Mouse (Mus musculus) G1E (cell line): ENCODE results near the gene Fbxo24. TPM values are rescaled to one million over a fixed set of nuclear protein-coding genes. Genes with fewer than 3 reads are reported as not detected.

Source experiments
- ATAC-seq: 2 replicates; pipeline ENCODE4 v1.8.0; 2016; ENCODE audit warnings: mild to moderate bottlenecking; ENCODE audit not compliant: insufficient number of reproducible peaks, poor library complexity, low FRiP score, severe bottlenecking; ENCODE audit errors: extremely low read depth
- DNase-seq: peaks from one replicate; pipeline ENCODE4 v3.0.0; 2012; ENCODE audit warnings: low spot score
- H3K27me3 ChIP-seq: 2 replicates; pipeline ENCODE4 v1.6.1; 2012; ENCODE audit warnings: mild to moderate bottlenecking, low read length, inconsistent platforms; ENCODE audit not compliant: insufficient read depth
- H3K36me3 ChIP-seq: replicated peaks from 2 replicates; pipeline ENCODE3; 2012; ENCODE audit warnings: mild to moderate bottlenecking, inconsistent platforms
- H3K4me1 ChIP-seq: 2 replicates; pipeline ENCODE4 v1.6.1; 2012; ENCODE audit warnings: low read depth, low read length, inconsistent platforms, mixed read lengths; ENCODE audit not compliant: insufficient read depth
- H3K4me3 ChIP-seq: 2 replicates; pipeline ENCODE4 v1.5.1; 2012; ENCODE audit warnings: low read depth, mild to moderate bottlenecking, inconsistent platforms, low read length, moderate library complexity, mixed read lengths
- H3K9me3 ChIP-seq: replicated peaks from 2 replicates; pipeline ENCODE4 v1.6.1; 2012; ENCODE audit warnings: inconsistent platforms
- CTCF ChIP-seq: IDR thresholded peaks from 2 replicates; pipeline ENCODE4 v1.5.1; 2012; ENCODE audit warnings: low read depth, low read length, inconsistent platforms, mixed read lengths
- GATA1 ChIP-seq: IDR thresholded peaks from 2 replicates; pipeline ENCODE4 v1.6.1; 2012; ENCODE audit warnings: borderline replicate concordance, low read length, inconsistent platforms, mixed read lengths
- GATA2 ChIP-seq: IDR thresholded peaks from 2 replicates; pipeline ENCODE4 v1.6.1; 2012; ENCODE audit warnings: low read depth, low read length, inconsistent platforms, borderline replicate concordance
- POLR2AphosphoS5 ChIP-seq: IDR thresholded peaks from 2 replicates; pipeline ENCODE4 v1.6.1; 2012; ENCODE audit warnings: low read depth, low read length, inconsistent platforms; ENCODE audit not compliant: insufficient replicate concordance
- TAL1 ChIP-seq: conservative IDR thresholded peaks from 2 replicates; pipeline ENCODE4 v1.6.1; 2012; ENCODE audit warnings: low read depth, low read length, inconsistent platforms, mixed read lengths
- polyA plus RNA-seq: library from polyadenylated mRNA; stranded (reverse); fragments of >175 nt; gene quantifications from 2 replicates; pipeline ENCODE4 v1.2.3, GENCODE M21; 2012
- total RNA-seq, 2 experiments: library from RNA; stranded (forward) in 1 of 2; stranded (reverse) in 1 of 2; fragments of 200-1000 nt in 1 of 2; fragments of >200 nt in 1 of 2; fragmentation: Nextera tagmentation in 1 of 2; gene quantifications; 2 replicates each; pipeline ENCODE4 v1.2.3; 2014 to 2017

The Fbxo24 gene
- total RNA-seq (2014; fragmentation: Nextera tagmentation) (not detected in 2 replicates), total RNA-seq (2017) (0.06 and 0.11 TPM in 2 replicates), polyA plus RNA-seq (0.05 and 0.06 TPM in 2 replicates)

DNA sequence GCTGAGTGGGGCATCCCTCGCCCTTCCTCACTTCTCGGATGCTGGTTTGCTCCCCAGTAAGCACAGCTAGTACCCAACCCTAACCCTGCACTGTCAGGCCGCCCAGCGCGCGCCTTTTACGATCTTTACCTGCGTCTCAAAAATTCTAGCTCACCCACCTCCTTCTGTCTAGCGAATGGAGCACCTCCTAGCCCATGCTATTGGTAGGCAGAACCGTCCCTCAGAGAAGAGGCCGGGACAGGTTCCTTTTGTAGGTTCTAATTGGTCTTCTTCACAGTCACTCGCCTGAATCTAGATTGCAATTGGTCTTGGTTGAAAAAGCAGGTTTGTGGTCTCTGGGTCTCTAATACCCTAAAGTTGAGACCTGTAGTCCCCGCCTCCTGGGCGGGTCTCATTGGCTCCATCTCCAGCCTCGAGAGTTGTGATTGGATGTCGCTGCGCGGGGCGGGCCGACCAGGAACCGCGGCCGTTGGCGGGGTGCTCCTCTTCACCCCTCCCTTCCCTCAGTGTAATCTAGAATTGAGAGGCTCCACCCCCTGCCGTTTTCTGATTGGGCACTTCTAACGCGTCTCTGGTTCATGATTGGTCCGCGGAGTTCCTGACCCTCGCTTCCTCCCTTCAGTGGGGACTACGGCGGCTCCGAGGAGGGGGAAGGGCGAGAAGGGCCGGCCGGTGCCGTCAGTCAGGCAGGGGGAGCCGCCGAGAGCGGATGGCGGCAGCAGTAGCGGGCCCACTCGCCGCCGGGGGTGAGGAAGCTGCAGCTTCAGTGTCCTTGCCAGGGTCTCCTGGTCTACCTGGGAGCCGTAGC lies at the start of gene Fbxo24, which contains the start of the genes Lrch4 and Gm20605:
TSS of gene Fbxo24 (minus strand) at position 505 of the 808 bp plus-strand sequence.
TSS of gene Lrch4 (plus strand) at position 624 of the 808 bp plus-strand sequence.
TSS of gene Gm20605 (plus strand) at position 678 of the 808 bp plus-strand sequence.
- Histone ChIP-seq H3K9me3 (no peaks in the 10 kb centered on the region), H3K4me1 (peaks cover 64% of the 10 kb centered on the region), H3K4me3 (peak within 1 kb of the TSS; percentile 88), H3K27me3 (peaks cover 10% of the 10 kb centered on the region; the same call in 1 of the 2 replicates), H3K36me3 (peaks cover 37% of the 10 kb centered on the region)
- ATAC-seq (peak; percentile 80), DNase-seq (peak; percentile 100)
- TF ChIP-seq GATA2 = no peak
- no peak for TF ChIP-seq CTCF
- no peak for TF ChIP-seq TAL1
- no peak for TF ChIP-seq GATA1
- no peak for TF ChIP-seq POLR2AphosphoS5

DNA sequence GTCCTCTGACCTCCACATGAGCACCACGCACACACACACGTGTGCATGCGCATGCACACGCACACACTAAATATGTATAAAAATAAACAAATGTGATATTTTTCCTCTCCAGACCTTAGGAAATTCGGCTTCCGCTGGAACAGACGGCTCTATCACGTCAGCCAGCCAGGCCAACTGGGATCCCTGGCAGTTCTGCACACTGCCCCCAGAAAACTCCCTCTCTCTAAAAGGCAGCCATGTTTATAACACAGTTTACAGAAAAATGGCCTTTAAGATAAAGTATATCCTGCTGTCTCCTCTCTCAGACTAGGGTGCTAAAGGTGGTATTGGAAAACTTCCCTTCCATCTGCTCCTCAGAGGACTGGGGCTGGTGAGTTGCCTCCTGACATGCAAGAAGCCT lies 49.1 kb upstream of the Fbxo24 start:
- H3K4me1 ChIP-seq = peaks cover 61% of the 10 kb centered on the region
- peaks cover 84% of the 10 kb centered on the region for H3K36me3 ChIP-seq

DNA sequence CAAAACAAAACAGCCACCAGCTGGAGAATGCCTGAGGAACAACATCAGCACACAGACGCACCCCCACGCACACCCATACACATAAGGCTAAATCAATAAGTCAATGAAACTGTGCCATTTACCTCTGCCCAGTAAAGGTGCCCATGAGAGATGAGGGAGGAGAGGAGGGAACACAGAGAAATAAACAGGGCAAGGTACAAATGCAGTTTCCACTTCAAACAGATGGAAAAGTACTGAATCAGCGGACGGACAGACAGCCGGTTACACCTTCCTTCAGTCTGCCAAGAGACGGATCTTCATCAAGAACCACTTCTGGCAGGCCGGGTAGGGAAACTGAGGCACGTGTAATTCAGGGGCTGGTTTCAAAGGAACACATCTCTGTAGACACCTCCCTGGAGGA lies 46.0 kb upstream of the Fbxo24 start:
- peaks cover 67% of the 10 kb centered on the region for H3K4me1 ChIP-seq
- no peaks in the 10 kb centered on the region for H3K9me3 ChIP-seq
- ATAC-seq (no peak), DNase-seq (no peak)
- no peak overlapping the region for H3K4me3 ChIP-seq
- no peak for TF ChIP-seq TAL1
- TF ChIP-seq POLR2AphosphoS5 = no peak
- TF ChIP-seq GATA2 = no peak
- TF ChIP-seq CTCF = no peak
- no peak for TF ChIP-seq GATA1
- H3K36me3 ChIP-seq = peaks cover 88% of the 10 kb centered on the region
- H3K27me3 ChIP-seq = no peaks in the 10 kb centered on the region

More for the DNA sequence above, 49.1 kb upstream of the Fbxo24 start:
- DNase-seq = no peak
- no peak overlapping the region for H3K4me3 ChIP-seq
- TF ChIP-seq GATA1 = no peak
- TF ChIP-seq CTCF = no peak
- TF ChIP-seq GATA2 = no peak
- ATAC-seq = no peak
- H3K27me3 ChIP-seq = no peaks in the 10 kb centered on the region
- H3K9me3 ChIP-seq = no peaks in the 10 kb centered on the region

DNA sequence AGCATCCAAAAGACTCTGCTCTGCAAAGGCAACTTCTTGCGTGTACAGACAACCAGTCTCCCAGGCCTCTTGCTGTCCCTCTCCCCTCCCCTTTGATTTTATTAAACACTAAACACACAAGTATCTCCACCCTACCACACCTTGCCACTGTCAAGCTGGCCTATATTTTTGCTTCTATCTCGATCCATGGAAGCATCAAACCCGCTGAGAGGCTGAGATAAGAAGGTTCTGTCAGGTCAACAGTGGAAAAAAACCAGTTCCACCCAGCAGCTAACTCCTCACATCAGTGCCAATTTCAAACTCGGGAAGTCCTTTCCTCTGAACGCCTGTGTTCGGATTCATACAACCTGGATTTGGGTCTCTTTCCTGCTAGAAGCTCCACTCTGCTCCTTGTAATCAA lies 44.2 kb upstream of the Fbxo24 start:
- DNase-seq (peak; percentile 36), ATAC-seq (peak; percentile 57)
- H3K27me3 ChIP-seq = no peaks in the 10 kb centered on the region
- no peak for TF ChIP-seq GATA2
- no peak for TF ChIP-seq GATA1
- no peak for TF ChIP-seq POLR2AphosphoS5
- no peak for TF ChIP-seq CTCF
- TF ChIP-seq TAL1 = peak; percentile 73
- H3K4me1 ChIP-seq = peaks cover 63% of the 10 kb centered on the region
- peak overlapping the region; percentile 11; the same call in 1 of the 2 replicates for H3K4me3 ChIP-seq
- peaks cover 82% of the 10 kb centered on the region for H3K36me3 ChIP-seq
- no peaks in the 10 kb centered on the region for H3K9me3 ChIP-seq

DNA sequence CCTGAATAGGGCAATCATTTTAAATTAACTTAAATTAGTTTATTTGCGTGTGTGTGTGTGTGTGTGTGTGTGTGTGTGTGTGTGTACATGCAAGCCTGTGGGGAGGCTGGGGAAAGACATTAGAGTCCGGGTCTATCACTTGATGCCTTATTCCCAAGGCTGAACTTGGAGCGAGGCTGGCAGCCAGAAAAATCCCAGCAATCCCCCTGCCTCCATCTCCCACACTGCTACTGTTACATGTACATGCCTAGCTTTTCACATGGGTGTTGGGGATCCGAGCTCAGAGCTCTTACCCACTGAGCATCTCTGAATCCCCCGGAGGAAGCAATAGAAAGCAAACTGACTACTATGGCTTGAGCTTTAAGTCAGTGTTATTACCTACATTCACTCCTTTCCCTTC lies 43.6 kb upstream of the Fbxo24 start:
- DNase-seq (no peak), ATAC-seq (no peak)
- Histone ChIP-seq H3K9me3 (no peaks in the 10 kb centered on the region), H3K4me3 (no peak overlapping the region; the same call in 1 of the 2 replicates), H3K4me1 (peaks cover 62% of the 10 kb centered on the region), H3K36me3 (peaks cover 80% of the 10 kb centered on the region), H3K27me3 (no peaks in the 10 kb centered on the region)
- TF ChIP-seq GATA1 (no peak), CTCF (no peak), POLR2AphosphoS5 (no peak), TAL1 (no peak), GATA2 (no peak)

DNA sequence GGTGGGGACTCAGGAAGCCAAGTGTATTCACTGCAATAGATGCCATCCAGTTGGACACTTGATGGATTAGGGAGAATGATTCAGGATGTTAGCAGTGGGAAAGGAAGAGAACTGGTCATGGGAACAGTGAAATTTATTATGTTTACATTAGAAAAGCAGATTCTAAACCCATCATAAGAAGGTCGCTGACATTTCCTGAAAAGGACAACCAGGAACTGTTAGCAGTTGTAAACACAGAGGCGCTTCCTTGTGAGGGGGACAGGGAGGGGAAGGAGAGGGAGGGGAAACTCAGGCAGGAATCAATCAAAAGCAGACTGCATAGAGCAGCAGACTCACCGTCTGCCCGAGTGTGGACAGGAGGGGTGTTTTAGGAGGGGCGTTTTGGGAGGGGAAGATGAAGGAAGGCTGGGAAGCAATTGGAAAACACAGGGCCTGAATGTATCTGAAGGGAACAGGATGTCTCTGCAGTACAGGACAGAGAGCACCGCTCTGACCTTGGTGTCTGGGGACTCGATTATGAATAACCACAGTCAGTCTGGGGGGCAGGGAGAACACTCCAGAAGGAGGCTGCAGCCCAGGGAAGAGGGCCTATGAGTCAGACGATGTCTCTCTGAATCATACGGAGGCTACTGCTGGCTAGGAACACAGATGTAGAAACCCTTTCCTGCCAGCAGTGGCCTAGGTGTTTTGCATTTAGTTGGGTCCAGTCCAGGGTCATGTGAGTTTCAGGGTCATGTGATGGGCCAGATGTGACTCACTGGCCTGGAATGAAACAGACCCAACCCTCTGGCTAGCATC lies 42.8 kb upstream of the Fbxo24 start:
- H3K4me1 ChIP-seq = peaks cover 62% of the 10 kb centered on the region
- no peak for TF ChIP-seq GATA1
- TF ChIP-seq GATA2 = no peak
- no peak for TF ChIP-seq TAL1
- TF ChIP-seq CTCF = no peak
- TF ChIP-seq POLR2AphosphoS5 = no peak
- ATAC-seq (peak; percentile 54), DNase-seq (peak; percentile 51)
- H3K27me3 ChIP-seq = no peaks in the 10 kb centered on the region
- peak overlapping the region; percentile 31; the same call in 1 of the 2 replicates for H3K4me3 ChIP-seq
- peaks cover 80% of the 10 kb centered on the region for H3K36me3 ChIP-seq
- H3K9me3 ChIP-seq = no peaks in the 10 kb centered on the region
